Mouse (Mus musculus) heart, embryonic 10.5 days (tissue): ENCODE results near the gene Olfr1391. TPM values are rescaled to one million over a fixed set of nuclear protein-coding genes. Genes with fewer than 3 reads are reported as not detected.
"Not testable (repeated sequence)": the region's sequence is repeated elsewhere in the genome, so short reads cannot be mapped to it uniquely, and the experiment has no call there.

Source experiments
- DNase-seq: peaks from one replicate; pipeline ENCODE4 v3.0.0-alpha.2; 2017; ENCODE audit warnings: low spot score
- H3K27ac ChIP-seq: fragments of 300-500 bp; sonication (generic); 2 replicates; pipeline ENCODE4 v1.5.1; 2016; ENCODE audit warnings: mild to moderate bottlenecking
- H3K27me3 ChIP-seq: fragments of 300-500 bp; sonication (generic); 2 replicates; pipeline ENCODE4 v1.6.1; 2016; ENCODE audit warnings: mild to moderate bottlenecking; ENCODE audit not compliant: poor library complexity, insufficient read depth, severe bottlenecking
- H3K36me3 ChIP-seq: fragments of 300-500 bp; sonication (generic); 2 replicates; pipeline ENCODE4 v1.6.1; 2016; ENCODE audit warnings: mild to moderate bottlenecking, moderate library complexity
- H3K4me1 ChIP-seq: fragments of 300-500 bp; sonication (generic); 2 replicates; pipeline ENCODE4 v1.6.1; 2016; ENCODE audit warnings: mild to moderate bottlenecking
- H3K4me3 ChIP-seq: fragments of 300-500 bp; sonication (generic); 2 replicates; pipeline ENCODE4 v1.5.1; 2016; ENCODE audit warnings: mild to moderate bottlenecking, moderate library complexity
- H3K9me3 ChIP-seq: fragments of 300-500 bp; sonication (generic); 2 replicates; pipeline ENCODE4 v1.6.1; 2016; ENCODE audit warnings: mild to moderate bottlenecking, moderate library complexity
- WGBS: fragments of 180-500 bp; shearing (Covaris S2); methylation state at CpG from one replicate; pipeline ENCODE4 v1.1.7; 2016; 5-methylcytosine and 5-hydroxymethylcytosine counted together
- polyA plus RNA-seq: library from polyadenylated mRNA; unstranded; fragments of >200 nt; fragmentation: Nextera tagmentation; extraction: Ambion mirVana; gene quantifications from 2 replicates; pipeline ENCODE4 v1.2.1, GENCODE M21; 2016

Gene Olfr1391
- polyA plus RNA-seq: not detected in 2 replicates

DNA sequence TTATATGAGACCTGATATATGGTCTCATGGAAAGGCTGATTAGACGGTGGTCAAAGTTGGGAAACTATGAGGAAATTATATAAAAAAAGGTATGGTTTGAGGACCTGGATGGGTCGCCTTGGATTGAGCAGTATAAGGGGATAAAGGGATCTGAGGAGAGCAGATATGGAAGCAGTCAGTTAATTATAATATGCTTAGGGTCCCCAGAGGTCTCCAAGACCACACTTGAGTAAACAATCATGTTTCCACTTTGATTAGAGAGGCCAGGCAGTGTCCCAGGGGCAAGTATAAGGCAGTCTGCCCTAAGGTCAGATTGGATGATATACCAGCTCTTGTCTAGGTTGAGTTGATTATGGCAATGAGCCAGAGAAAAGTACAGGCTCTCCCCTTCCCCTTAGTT lies at the start of gene Olfr1391:
Gene Olfr1391 (plus strand): TSS at position 301 of the 400 bp plus-strand sequence.
- no peak for DNase-seq
- Histone ChIP-seq H3K27me3 (no peaks in the 10 kb centered on the region), H3K36me3 (no peaks in the 10 kb centered on the region), H3K4me1 (no peaks in the 10 kb centered on the region), H3K9me3 (no peaks in the 10 kb centered on the region), H3K27ac (no peak within 1 kb of the TSS), H3K4me3 (no peak within 1 kb of the TSS)
- 64% methylated on average over 2 of the region's 2 CpGs for WGBS

DNA sequence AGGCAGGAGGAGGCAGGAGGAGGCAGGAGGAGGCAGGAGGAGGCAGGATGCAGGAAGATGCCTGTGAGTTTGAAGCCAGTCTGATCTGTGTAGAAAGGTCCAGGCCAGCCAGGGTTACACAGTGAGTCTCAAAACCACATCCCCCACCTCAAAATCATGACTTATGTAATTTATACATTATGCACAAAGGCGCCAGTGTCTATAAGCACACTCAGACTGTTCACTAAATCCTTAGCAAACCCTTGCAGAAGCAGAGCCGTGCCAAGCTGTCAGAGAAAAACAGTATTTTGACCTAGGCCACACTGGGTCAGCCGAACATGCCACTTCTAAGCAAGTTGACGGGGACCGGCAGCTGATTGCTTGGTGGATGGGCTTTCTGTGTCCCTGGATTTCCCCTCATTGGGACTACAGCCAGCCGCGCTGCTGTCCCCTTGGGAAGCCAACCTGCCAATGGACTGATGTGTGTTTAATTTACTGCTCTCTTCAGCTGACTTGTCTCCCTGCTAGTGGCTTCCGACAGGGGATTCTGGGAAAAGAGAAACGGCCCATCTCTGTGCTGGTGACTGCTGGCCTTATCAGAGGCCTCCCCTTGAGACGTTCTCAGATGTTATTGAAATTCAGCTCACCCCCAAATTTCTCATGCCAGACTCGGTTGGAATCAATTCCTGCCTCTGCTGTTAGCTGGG lies 48.6 kb upstream of the Olfr1391 start:
- no peak overlapping the region for H3K4me3 ChIP-seq
- 62% methylated on average over 11 of the region's 11 CpGs for WGBS
- no peaks in the 10 kb centered on the region for H3K9me3 ChIP-seq
- no peaks in the 10 kb centered on the region for H3K4me1 ChIP-seq
- no peaks in the 10 kb centered on the region for H3K27me3 ChIP-seq
- no peak overlapping the region for H3K27ac ChIP-seq
- no peaks in the 10 kb centered on the region for H3K36me3 ChIP-seq
- DNase-seq: no peak

DNA sequence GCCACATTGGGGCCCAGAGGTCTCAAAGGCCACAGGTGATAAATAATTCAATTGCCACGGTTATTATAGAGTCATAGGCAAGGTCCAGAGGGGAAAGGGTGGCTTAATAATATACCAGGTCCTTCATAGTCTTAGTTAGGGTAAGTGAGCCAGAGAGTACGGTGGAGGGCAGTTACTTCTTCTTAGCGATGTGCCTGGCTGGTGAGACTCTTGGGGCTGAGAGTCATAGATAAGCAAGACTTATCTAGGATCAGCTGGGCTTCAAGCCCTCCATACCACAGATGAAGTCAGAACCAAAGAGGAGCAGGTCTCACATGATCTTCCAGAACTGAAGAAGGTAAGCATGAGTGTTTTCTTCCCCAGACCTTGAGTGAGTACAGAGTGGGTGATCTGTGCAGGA lies 44.3 kb upstream of the Olfr1391 start, which contains the start of gene Olfr1393:
Gene Olfr1393 (plus strand): TSS at position 83 of the 400 bp plus-strand sequence.
- Histone ChIP-seq H3K36me3 (no peaks in the 10 kb centered on the region), H3K4me1 (no peaks in the 10 kb centered on the region), H3K4me3 (no peak within 1 kb of the TSS), H3K9me3 (no peaks in the 10 kb centered on the region), H3K27me3 (no peaks in the 10 kb centered on the region), H3K27ac (no peak within 1 kb of the TSS)
- WGBS: 72% methylated on average over 3 of the region's 3 CpGs
- DNase-seq: no peak

DNA sequence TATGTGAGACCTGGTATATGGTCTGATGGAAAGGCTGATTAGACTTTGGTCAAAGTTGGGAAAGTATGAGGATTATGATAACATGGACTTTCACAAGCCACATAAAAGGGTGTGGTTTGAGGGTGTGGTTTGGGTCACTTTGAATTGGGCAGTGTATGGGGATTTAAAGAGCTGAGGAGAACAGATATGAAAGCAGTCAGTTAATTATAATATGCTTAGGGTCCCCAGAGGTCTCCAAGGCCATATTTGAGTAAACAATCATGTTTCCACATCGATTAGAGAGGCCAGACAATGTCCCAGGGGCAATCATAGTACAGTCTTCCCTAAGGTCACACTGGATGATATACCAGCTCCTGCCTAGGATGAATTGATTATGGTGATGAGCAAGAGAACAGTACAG lies 37.6 kb upstream of the Olfr1391 start, which contains the start of gene Olfr1392:
Gene Olfr1392 (plus strand): TSS at position 301 of the 400 bp plus-strand sequence.
- H3K4me1 ChIP-seq, H3K36me3 ChIP-seq, H3K27ac ChIP-seq, H3K9me3 ChIP-seq, H3K27me3 ChIP-seq, DNase-seq, H3K4me3 ChIP-seq: not testable (repeated sequence)
- 60% methylated on average over 1 of the region's 1 CpGs for WGBS

DNA sequence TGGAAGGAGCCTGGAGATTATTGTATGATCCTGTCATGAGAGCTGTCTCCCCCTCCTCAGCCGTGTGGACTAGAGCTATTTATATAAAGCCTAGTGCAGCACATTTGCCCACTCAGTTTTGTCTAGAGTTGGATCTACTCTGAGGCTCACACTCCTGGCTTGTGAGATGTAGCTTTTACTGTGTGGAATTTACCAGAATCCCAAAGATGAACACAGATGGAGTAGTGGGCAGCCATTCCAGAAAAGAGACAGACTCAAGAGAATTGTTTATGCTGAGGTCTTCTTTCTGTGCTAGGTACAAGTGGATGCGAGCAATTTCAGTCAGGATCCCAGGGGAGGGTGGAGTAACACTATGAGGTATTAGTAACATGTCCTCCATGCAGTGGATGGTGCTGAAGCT lies 35.3 kb upstream of the Olfr1391 start:
- DNase-seq: no peak
- no peak overlapping the region for H3K4me3 ChIP-seq
- H3K36me3 ChIP-seq: no peaks in the 10 kb centered on the region
- WGBS: 57% methylated on average over 2 of the region's 2 CpGs
- no peaks in the 10 kb centered on the region for H3K27me3 ChIP-seq
- H3K4me1 ChIP-seq: no peaks in the 10 kb centered on the region
- H3K9me3 ChIP-seq: no peaks in the 10 kb centered on the region
- no peak overlapping the region for H3K27ac ChIP-seq

DNA sequence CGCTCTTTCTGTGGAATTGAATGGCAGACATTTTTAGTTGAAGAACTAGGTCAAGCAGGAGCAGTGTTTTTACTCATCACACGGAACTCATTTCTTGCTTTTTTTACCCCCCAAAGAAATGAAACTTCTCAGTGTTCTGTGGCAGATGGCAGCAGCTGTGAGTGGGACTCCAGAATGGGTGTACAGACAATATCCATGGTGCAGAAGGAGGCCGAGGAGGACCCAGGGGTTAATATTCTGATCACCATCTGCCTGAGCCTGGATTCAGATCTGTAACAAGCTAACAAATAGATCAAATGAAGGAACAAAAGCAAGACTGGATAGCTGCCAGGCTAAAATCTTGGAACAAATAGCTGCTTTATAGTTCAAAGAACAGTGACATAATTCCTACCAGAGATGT lies 29.8 kb upstream of the Olfr1391 start:
- Histone ChIP-seq H3K4me3 (no peak overlapping the region), H3K36me3 (no peaks in the 10 kb centered on the region), H3K27me3 (no peaks in the 10 kb centered on the region), H3K4me1 (no peaks in the 10 kb centered on the region), H3K9me3 (no peaks in the 10 kb centered on the region), H3K27ac (no peak overlapping the region)
- WGBS: 77% methylated on average over 3 of the region's 3 CpGs
- DNase-seq: no peak

DNA sequence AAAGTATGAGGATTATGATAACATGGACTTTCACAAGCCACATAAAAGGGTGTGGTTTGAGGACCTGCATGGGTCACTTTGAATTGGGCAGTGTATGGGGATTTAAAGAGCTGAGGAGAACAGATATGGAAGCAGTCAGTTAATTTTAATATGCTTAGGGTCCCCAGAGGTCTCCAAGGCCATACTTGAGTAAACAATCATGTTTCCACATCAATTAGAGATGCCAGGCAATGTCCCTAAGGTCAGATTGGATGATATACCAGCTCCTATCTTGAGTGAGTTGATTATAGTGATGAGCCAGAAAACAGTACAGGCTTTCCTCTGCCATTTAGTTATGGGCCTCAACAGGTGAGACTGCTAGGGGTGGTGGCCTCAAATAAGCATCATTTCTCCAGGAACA lies 18.1 kb upstream of the Olfr1391 start, which contains the start of gene Olfr10:
Gene Olfr10 (plus strand): TSS at position 301 of the 400 bp plus-strand sequence.
- Histone ChIP-seq H3K27ac (no peak within 1 kb of the TSS), H3K4me1 (no peaks in the 10 kb centered on the region), H3K4me3 (no peak within 1 kb of the TSS), H3K36me3 (no peaks in the 10 kb centered on the region), H3K9me3 (no peaks in the 10 kb centered on the region), H3K27me3 (no peaks in the 10 kb centered on the region)
- DNase-seq: no peak

DNA sequence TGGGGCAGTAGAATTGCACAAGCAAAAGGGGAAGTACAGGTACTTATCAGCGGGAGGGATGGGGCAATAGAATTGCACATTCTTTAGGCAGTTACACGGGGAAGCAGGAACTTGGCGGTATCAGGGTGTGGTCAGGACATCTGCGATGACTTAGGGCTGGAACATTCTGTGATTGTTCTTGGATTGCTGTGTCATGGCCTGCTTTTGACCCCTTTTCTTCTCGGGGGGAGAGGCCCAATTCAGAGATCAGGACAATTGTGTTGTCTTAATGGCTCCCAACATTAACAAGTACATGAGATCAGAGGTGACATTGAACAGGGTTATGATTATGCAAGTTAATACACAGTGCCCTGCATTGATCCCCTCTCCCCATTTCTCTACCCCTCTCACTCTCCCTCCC lies 14.0 kb upstream of the Olfr1391 start:
- not testable (repeated sequence) for H3K27me3 ChIP-seq, H3K4me1 ChIP-seq, H3K36me3 ChIP-seq, DNase-seq, H3K4me3 ChIP-seq, H3K27ac ChIP-seq, H3K9me3 ChIP-seq
- WGBS: 73% methylated on average over 5 of the region's 5 CpGs

DNA sequence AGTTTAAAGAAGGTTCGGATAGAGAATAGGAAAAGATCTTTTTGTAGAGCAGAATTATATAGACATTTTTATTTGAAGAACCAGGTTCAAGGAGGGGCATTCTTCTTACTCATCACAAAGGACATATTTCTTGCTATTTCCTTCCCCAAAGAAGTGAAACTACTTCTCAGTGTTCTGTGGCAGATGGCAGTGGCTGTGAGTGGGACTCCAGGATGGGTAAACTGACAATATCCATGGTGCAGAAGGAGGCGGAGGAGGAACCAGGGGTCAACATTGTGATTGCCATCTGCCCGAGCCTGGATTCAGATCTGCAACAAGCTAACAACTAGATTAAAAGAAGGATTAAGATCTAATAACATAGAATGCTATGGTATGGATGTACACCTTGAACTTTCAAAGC lies 4.2 kb downstream of the Olfr1391 start:
- no peak for DNase-seq
- 75% methylated on average over 3 of the region's 3 CpGs for WGBS
- no peaks in the 10 kb centered on the region for H3K27me3 ChIP-seq
- no peak overlapping the region for H3K27ac ChIP-seq
- H3K9me3 ChIP-seq: no peaks in the 10 kb centered on the region
- H3K4me1 ChIP-seq: no peaks in the 10 kb centered on the region
- H3K36me3 ChIP-seq: no peaks in the 10 kb centered on the region
- H3K4me3 ChIP-seq: no peak overlapping the region

DNA sequence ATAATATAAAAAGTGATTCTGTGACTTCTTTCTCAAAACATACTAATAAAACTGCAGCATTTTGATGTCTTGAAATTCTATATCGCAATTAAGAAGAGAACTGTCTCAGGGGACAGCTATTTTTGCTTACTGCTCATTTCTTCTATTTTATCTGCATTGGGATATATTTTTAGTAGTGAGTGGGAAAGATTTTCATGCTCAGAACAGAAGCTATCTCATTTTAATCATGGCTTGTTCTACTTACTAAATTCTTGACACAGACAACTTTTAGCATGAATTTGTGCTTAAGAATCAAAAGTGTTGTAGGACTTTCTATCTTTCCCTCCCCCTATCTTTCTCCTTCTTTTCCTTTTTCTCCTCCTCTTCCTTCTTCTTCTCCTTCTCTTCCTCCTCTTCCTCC lies 7.1 kb downstream of the Olfr1391 start:
- Histone ChIP-seq H3K4me3 (no peak overlapping the region), H3K36me3 (no peaks in the 10 kb centered on the region), H3K27me3 (no peaks in the 10 kb centered on the region), H3K9me3 (no peaks in the 10 kb centered on the region), H3K27ac (no peak overlapping the region), H3K4me1 (no peaks in the 10 kb centered on the region)
- no peak for DNase-seq
- 65% methylated on average over 1 of the region's 1 CpGs for WGBS

DNA sequence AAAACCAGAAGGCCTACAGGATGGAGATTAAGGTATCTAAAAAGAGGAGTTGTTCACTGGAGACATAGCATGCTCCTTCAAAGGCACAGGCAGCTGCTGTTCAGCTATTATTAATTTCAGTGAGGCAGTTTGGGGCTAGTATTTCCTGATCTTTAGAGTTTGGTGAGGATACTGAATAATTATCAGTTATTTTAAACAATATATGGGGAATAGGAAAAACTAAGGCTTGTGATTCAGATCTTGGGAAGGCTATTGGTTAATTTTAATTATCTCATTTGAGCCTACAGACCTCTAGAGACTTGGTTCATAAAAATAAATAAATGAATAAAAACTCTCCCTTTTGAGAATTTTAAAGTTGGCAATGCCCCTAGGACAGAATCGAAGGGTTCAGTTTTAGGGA lies 12.3 kb downstream of the Olfr1391 start, which contains the start of gene Olfr1390:
Gene Olfr1390 (plus strand): TSS at position 301 of the 400 bp plus-strand sequence.
- H3K27ac ChIP-seq: no peak within 1 kb of the TSS
- no peaks in the 10 kb centered on the region for H3K27me3 ChIP-seq
- no peaks in the 10 kb centered on the region for H3K36me3 ChIP-seq
- DNase-seq: no peak
- 84% methylated on average over 1 of the region's 1 CpGs for WGBS
- H3K9me3 ChIP-seq: no peaks in the 10 kb centered on the region
- H3K4me1 ChIP-seq: no peaks in the 10 kb centered on the region
- H3K4me3 ChIP-seq: no peak within 1 kb of the TSS

DNA sequence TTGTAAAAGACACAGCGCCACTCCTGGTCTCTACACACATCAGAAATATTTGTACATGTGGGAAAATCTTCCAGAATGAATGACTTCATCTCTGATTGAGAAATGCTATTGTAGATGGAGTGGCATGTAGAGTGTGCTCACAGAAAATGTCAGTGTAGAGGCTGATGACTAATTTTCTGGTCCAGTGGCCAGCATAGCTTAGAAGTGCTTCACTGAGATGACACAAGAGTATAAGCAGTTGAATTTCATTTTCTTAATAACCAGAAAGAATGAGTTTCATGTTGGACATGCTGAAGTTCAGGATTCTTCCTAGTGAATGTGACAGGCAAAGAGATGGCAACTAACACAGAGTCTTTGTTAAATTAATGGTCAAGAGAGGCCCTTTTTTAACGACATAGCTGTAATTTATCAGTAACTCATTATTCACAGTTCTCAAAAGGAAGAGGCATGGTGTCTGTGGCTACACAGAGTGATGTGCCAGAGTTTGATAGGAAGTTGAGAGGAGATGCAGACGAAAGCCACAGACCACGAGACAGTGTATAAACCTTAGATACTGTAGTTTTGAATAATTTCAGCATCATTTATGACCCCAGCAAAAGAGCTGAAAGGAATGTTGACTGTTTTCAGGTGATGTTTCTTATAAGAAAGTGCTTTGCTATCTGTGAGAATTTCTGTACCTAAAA lies 14.7 kb downstream of the Olfr1391 start:
- no peak for DNase-seq
- Histone ChIP-seq H3K4me3 (no peak overlapping the region), H3K27ac (no peak overlapping the region), H3K27me3 (no peaks in the 10 kb centered on the region), H3K4me1 (no peaks in the 10 kb centered on the region), H3K9me3 (no peaks in the 10 kb centered on the region), H3K36me3 (no peaks in the 10 kb centered on the region)
- 61% methylated on average over 4 of the region's 4 CpGs for WGBS
